Mouse (Mus musculus): ENCODE measurements around the gene Irak3. TPM values are rescaled to one million over a fixed set of nuclear protein-coding genes. Genes with fewer than 3 reads are reported as not detected.

The Irak3 gene
- total and polyA plus RNA-seq, 2 experiments from 2014 or later, result 1.0 TPM; not detected in 1

DNA sequence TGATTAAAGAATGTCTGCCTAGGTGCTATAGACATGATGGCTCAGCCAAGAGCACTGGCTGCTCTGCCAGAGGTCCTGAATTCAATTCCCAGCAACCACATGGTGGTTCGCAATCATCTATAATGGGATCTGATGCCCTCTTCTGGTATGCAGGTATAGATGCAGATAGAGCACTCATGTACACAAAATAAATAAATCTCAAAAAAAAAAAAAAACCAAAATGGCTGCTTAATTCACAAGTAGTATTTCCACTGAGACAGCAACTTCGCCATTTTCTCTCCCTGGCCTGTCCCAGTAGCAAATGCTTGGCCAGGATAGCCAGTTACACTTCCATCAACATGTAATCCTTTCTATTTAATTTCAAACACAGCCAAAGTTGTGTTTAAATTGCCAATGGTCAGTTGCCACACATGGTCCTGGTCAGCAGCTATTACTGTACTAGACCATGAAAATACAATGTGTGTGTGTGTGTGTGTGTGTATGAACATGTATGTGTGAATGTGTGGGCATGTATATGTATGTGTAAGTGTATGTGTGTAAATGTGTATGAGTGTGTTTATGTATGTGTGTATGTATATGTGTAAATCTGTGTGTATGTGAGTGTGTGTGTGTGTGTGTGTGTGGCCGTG, 90.1 kb downstream of the Irak3 start:
- Histone ChIP-seq H3K27me3 (ENCODE audit: control insufficient read depth, insufficient read depth, low read length) (no peaks in the 10 kb centered on the region), H3K4me2 (ENCODE audit: low read depth, low read length) (peak overlapping the region; percentile 69), H3K36me3 (replicated peaks; ENCODE audit: control insufficient read depth, insufficient read depth, low read length) (peaks cover 10% of the 10 kb centered on the region), H3K9ac (replicated peaks; ENCODE audit: low read depth, low read length) (peak overlapping the region; percentile 73), H3K4me3 (ENCODE audit: low read depth, low read length) (peak overlapping the region; percentile 76), H3K9me3 (replicated peaks; ENCODE audit: control insufficient read depth, low read length) (no peaks in the 10 kb centered on the region), H3K4me1 (ENCODE audit: control insufficient read depth, insufficient read depth) (0 out of 2 replicates have a peak, but pooled peaks cover 3% of the 10 kb centered on the region), H3K27ac (ENCODE audit: low read depth) (peak overlapping the region; percentile 89)
- TF ChIP-seq CTCF (IDR thresholded peaks at IDR 0.05; ENCODE audit: low read depth), result no peak
- TF ChIP-seq EP300 (IDR thresholded peaks at IDR 0.05; ENCODE audit: low read depth), result no peak
- ATAC-seq (ENCODE audit: insufficient read depth, low read depth), result no peak
- WGBS, result 72% methylated on average over 3 of the region's 3 CpGs
- no peak for DNase-seq (ENCODE audit: low spot score)

DNA sequence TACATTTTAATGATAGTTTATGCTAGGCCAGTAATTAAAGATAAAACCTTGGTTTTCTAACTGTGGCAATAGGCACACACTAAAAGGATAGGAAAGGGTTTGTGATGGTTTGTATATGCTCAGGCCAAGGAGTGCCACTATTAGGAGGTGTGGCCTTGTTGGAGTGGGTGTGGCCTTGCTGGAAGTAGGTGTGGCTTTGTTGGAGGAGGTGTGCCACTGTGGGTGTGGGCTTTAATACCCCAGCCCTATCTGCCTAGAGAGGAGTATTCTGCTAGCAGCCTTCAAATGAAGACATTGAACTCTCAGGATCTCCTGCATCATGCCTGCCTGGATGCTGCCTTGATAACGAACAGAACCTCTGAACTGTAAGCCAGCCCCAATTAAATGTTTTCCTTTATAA, 101.1 kb downstream of the Irak3 start:
- Histone ChIP-seq H3K9ac (replicated peaks; ENCODE audit: low read depth, low read length) (no peak overlapping the region), H3K27ac (ENCODE audit: low read depth) (no peak overlapping the region), H3K36me3 (replicated peaks; ENCODE audit: control insufficient read depth, insufficient read depth, low read length) (peaks cover 71% of the 10 kb centered on the region), H3K4me3 (ENCODE audit: low read depth, low read length) (no peak overlapping the region), H3K9me3 (replicated peaks; ENCODE audit: control insufficient read depth, low read length) (no peaks in the 10 kb centered on the region), H3K4me1 (ENCODE audit: control insufficient read depth, insufficient read depth) (0 out of 2 replicates have a peak, but pooled peaks cover 10% of the 10 kb centered on the region), H3K4me2 (ENCODE audit: low read depth, low read length) (no peak overlapping the region), H3K27me3 (ENCODE audit: control insufficient read depth, insufficient read depth, low read length) (no peaks in the 10 kb centered on the region)
- TF ChIP-seq EP300 (IDR thresholded peaks at IDR 0.05; ENCODE audit: low read depth), result no peak
- TF ChIP-seq CTCF (IDR thresholded peaks at IDR 0.05; ENCODE audit: low read depth), result no peak
- 96% methylated on average over 1 of the region's 1 CpGs for WGBS
- DNase-seq (ENCODE audit: low spot score) (no peak), ATAC-seq (ENCODE audit: insufficient read depth, low read depth) (no peak)

DNA sequence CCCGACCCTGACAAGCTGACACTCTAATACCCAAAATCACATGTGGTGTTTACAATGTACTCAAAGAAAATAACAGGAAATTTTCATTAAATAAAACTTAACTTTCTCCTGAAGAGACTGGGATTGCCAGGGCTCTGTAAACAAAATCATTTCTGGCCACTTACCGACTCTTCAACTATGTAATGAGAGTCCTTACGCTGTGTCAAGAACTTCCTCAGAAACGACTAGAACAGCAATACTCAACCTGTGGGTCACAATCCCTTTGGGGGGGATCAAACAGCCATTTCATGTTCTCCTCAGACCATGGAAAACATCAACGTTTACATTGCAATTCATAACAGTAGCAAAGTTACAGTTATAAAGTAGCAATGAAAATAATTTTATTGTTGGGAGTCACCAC, 104.4 kb downstream of the Irak3 start:
- DNase-seq (ENCODE audit: low spot score), result no peak
- H3K36me3 ChIP-seq (replicated peaks; ENCODE audit: control insufficient read depth, insufficient read depth, low read length), result peaks cover 80% of the 10 kb centered on the region
- no peak for ATAC-seq (ENCODE audit: insufficient read depth, low read depth)
- H3K9me3 ChIP-seq (replicated peaks; ENCODE audit: control insufficient read depth, low read length), result no peaks in the 10 kb centered on the region
- TF ChIP-seq CTCF (IDR thresholded peaks at IDR 0.05; ENCODE audit: low read depth), result no peak
- TF ChIP-seq EP300 (IDR thresholded peaks at IDR 0.05; ENCODE audit: low read depth), result no peak
- no peak overlapping the region for H3K4me2 ChIP-seq (ENCODE audit: low read depth, low read length)
- H3K27ac ChIP-seq (ENCODE audit: low read depth), result no peak overlapping the region
- no peak overlapping the region for H3K9ac ChIP-seq (replicated peaks; ENCODE audit: low read depth, low read length)
- H3K27me3 ChIP-seq (ENCODE audit: control insufficient read depth, insufficient read depth, low read length), result no peaks in the 10 kb centered on the region
- 89% methylated on average over 5 of the region's 5 CpGs for WGBS
- H3K4me3 ChIP-seq (ENCODE audit: low read depth, low read length), result no peak overlapping the region
- H3K4me1 ChIP-seq (ENCODE audit: control insufficient read depth, insufficient read depth), result no peaks in the 10 kb centered on the region

DNA sequence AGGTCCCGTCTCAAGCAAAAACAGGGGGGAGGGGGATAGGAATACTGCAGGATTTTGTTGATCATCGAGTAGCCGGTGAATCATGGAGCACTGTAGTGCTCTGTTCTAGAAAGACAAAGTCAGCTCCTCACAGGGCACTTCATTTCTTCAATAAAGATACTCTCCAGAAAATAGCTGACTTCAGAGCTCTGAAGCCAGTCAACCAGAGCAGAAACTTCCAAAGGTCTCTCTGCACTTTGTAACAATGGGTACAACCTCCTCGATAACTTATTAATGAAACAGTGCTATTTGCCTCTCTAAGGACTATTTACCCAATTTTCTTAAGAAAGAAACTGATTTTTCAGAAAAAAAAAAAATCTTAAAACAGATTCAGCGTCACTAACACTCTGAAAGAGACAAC, 106.2 kb downstream of the Irak3 start:
- Histone ChIP-seq H3K9ac (replicated peaks; ENCODE audit: low read depth, low read length) (no peak overlapping the region), H3K4me2 (ENCODE audit: low read depth, low read length) (no peak overlapping the region), H3K9me3 (replicated peaks; ENCODE audit: control insufficient read depth, low read length) (no peaks in the 10 kb centered on the region), H3K4me3 (ENCODE audit: low read depth, low read length) (no peak overlapping the region), H3K36me3 (replicated peaks; ENCODE audit: control insufficient read depth, insufficient read depth, low read length) (peaks cover 80% of the 10 kb centered on the region), H3K27me3 (ENCODE audit: control insufficient read depth, insufficient read depth, low read length) (no peaks in the 10 kb centered on the region), H3K27ac (ENCODE audit: low read depth) (no peak overlapping the region), H3K4me1 (ENCODE audit: control insufficient read depth, insufficient read depth) (no peaks in the 10 kb centered on the region)
- 94% methylated on average over 5 of the region's 5 CpGs for WGBS
- DNase-seq (ENCODE audit: low spot score), result no peak
- TF ChIP-seq CTCF (IDR thresholded peaks at IDR 0.05; ENCODE audit: low read depth) (no peak), EP300 (IDR thresholded peaks at IDR 0.05; ENCODE audit: low read depth) (no peak)
- ATAC-seq (ENCODE audit: insufficient read depth, low read depth), result no peak

DNA sequence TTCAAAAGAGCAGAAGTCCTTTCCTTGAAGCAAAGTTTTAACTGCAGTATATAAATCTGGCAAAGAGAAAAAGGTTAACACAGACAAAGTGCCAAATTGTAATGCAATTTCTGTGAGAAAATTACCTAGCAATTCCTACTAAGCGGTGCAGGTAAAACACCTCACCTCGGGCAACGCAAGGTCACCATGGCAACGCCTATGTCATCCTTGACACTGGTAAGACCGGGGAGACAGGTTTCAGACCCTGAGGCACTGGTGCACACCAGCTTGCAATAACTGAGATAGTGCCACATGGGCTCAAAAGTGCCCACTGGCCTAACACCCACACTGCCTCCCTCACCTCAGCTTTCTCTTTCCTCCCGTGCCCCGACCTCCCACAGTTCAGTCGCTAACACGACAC, 106.8 kb downstream of the Irak3 start:
- Histone ChIP-seq H3K9me3 (replicated peaks; ENCODE audit: control insufficient read depth, low read length) (no peaks in the 10 kb centered on the region), H3K27ac (ENCODE audit: low read depth) (no peak overlapping the region), H3K36me3 (replicated peaks; ENCODE audit: control insufficient read depth, insufficient read depth, low read length) (peaks cover 79% of the 10 kb centered on the region), H3K4me2 (ENCODE audit: low read depth, low read length) (no peak overlapping the region), H3K27me3 (ENCODE audit: control insufficient read depth, insufficient read depth, low read length) (no peaks in the 10 kb centered on the region), H3K4me1 (ENCODE audit: control insufficient read depth, insufficient read depth) (no peaks in the 10 kb centered on the region), H3K9ac (replicated peaks; ENCODE audit: low read depth, low read length) (no peak overlapping the region), H3K4me3 (ENCODE audit: low read depth, low read length) (no peak overlapping the region)
- TF ChIP-seq EP300 (IDR thresholded peaks at IDR 0.05; ENCODE audit: low read depth) (no peak), CTCF (IDR thresholded peaks at IDR 0.05; ENCODE audit: low read depth) (no peak)
- ATAC-seq (ENCODE audit: insufficient read depth, low read depth), result no peak
- no peak for DNase-seq (ENCODE audit: low spot score)
- WGBS, result 94% methylated on average over 9 of the region's 9 CpGs

DNA sequence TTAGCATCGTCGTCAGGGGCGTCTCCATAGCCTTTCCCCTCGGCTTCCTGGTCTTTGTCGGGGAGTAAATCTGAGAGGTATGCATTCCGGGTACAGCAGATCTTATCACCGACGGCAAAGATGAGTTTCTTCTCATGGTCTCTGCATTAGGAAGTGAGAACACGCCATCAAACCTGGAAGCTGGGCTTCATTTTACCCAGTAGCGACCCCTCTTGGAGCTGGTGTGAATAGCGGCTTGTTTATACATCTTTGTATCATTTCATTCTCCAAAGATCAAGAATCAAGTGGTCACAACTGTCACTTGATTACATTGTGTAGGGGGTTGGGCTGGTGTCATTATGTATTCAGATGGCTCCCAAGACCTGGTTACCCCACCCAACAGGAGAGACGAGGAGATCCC, 109.4 kb downstream of the Irak3 start:
- Histone ChIP-seq H3K4me3 (ENCODE audit: low read depth, low read length) (no peak overlapping the region), H3K36me3 (replicated peaks; ENCODE audit: control insufficient read depth, insufficient read depth, low read length) (peaks cover 81% of the 10 kb centered on the region), H3K9me3 (replicated peaks; ENCODE audit: control insufficient read depth, low read length) (no peaks in the 10 kb centered on the region), H3K27me3 (ENCODE audit: control insufficient read depth, insufficient read depth, low read length) (no peaks in the 10 kb centered on the region), H3K4me1 (ENCODE audit: control insufficient read depth, insufficient read depth) (no peaks in the 10 kb centered on the region), H3K9ac (replicated peaks; ENCODE audit: low read depth, low read length) (no peak overlapping the region), H3K27ac (ENCODE audit: low read depth) (no peak overlapping the region), H3K4me2 (ENCODE audit: low read depth, low read length) (no peak overlapping the region)
- TF ChIP-seq EP300 (IDR thresholded peaks at IDR 0.05; ENCODE audit: low read depth), result no peak
- TF ChIP-seq CTCF (IDR thresholded peaks at IDR 0.05; ENCODE audit: low read depth), result no peak
- WGBS, result 88% methylated on average over 12 of the region's 12 CpGs
- ATAC-seq (ENCODE audit: insufficient read depth, low read depth), result no peak
- DNase-seq (ENCODE audit: low spot score), result no peak

Other genes starting within 250 kb of the Irak3 start
- 11.2 and 15.3 TPM in 2 replicates for gene Helb, start 89.1 kb downstream of the Irak3 start, total RNA-seq (2014; rRNA removed; ENCODE audit: low replicate concordance)
- 5.6 and 6.0 TPM in 2 replicates for gene Helb, start 89.1 kb downstream of the Irak3 start, polyA plus RNA-seq (2015; fragmentation: Nextera tagmentation; extraction: Ambion mirVana)
- gene Tmbim4, start 540 bp downstream of the Irak3 start, total RNA-seq (2014; rRNA removed; ENCODE audit: low replicate concordance), result 121 and 140 TPM in 2 replicates
- 150 TPM in 2 replicates for gene Tmbim4, start 540 bp downstream of the Irak3 start, polyA plus RNA-seq (2015; fragmentation: Nextera tagmentation; extraction: Ambion mirVana)
- 0.34 and 9.7 TPM in 2 replicates for gene Llph, start 24.9 kb upstream of the Irak3 start, total RNA-seq (2014; rRNA removed; ENCODE audit: low replicate concordance)
- 19.1 and 23.3 TPM in 2 replicates for gene Llph, start 24.9 kb upstream of the Irak3 start, polyA plus RNA-seq (2015; fragmentation: Nextera tagmentation; extraction: Ambion mirVana)